Mouse (Mus musculus) CH12.LX (cell line): ENCODE results near the gene Ccr8. TPM values are rescaled to one million over a fixed set of nuclear protein-coding genes. Genes with fewer than 3 reads are reported as not detected.

ENCODE experiments used
- DNase-seq: peaks from one replicate; pipeline ENCODE4 v3.0.0-alpha.2; 2013; ENCODE audit errors: extremely low read depth
- H3K27ac ChIP-seq: 2 replicates; pipeline ENCODE4 v1.5.1; 2012; ENCODE audit warnings: low read depth, mild to moderate bottlenecking, control low read depth, moderate library complexity; ENCODE audit not compliant: insufficient read depth
- H3K27me3 ChIP-seq: replicated peaks from 2 replicates; pipeline ENCODE3; 2012; ENCODE audit warnings: inconsistent platforms
- H3K36me3 ChIP-seq, 2 experiments: replicated peaks in 1 of 2; 2 replicates each; pipeline versions ENCODE3 to v1.6.1; 2012; ENCODE audit warnings: inconsistent platforms in 1 of 2, low read length in 1 of 2, mild to moderate bottlenecking in 1 of 2, mixed read lengths in 1 of 2, moderate library complexity in 1 of 2; ENCODE audit not compliant: control insufficient read depth in 1 of 2, insufficient read depth in 1 of 2
- H3K4me1 ChIP-seq, 2 experiments: 2 replicates each; pipeline ENCODE4 v1.6.1; 2012; ENCODE audit warnings: inconsistent platforms in 1 of 2, moderate library complexity in 1 of 2; ENCODE audit not compliant: insufficient read depth in 2 of 2, control insufficient read depth in 1 of 2
- H3K4me2 ChIP-seq: 2 replicates; pipeline ENCODE4 v1.6.1; 2012; ENCODE audit warnings: low read depth, mild to moderate bottlenecking, control low read depth; ENCODE audit not compliant: poor library complexity, insufficient read depth, severe bottlenecking
- H3K4me3 ChIP-seq, 3 experiments: fragments of 150-350 bp in 1 of 3; sonication (generic) in 1 of 3; replicated peaks in 1 of 3; 2 replicates each; pipeline versions ENCODE3 to v1.5.1; 2011 to 2012; ENCODE audit warnings: low read depth in 2 of 3, low read length in 2 of 3, mild to moderate bottlenecking in 2 of 3, moderate library complexity in 2 of 3, control low read depth in 1 of 3, improper control_type of control experiment in 1 of 3, inconsistent platforms in 1 of 3, mixed read lengths in 1 of 3; ENCODE audit not compliant: poor library complexity in 1 of 3
- H3K79me2 ChIP-seq: replicated peaks from 2 replicates; pipeline ENCODE4 v1.6.1; 2012; ENCODE audit warnings: mild to moderate bottlenecking, moderate library complexity; ENCODE audit not compliant: control insufficient read depth, poor library complexity, insufficient read depth, severe bottlenecking; ENCODE audit errors: extremely low read depth
- H3K9ac ChIP-seq: 2 replicates; pipeline ENCODE4 v1.6.1; 2012; ENCODE audit warnings: low read depth, mild to moderate bottlenecking, control low read depth, moderate library complexity; ENCODE audit not compliant: insufficient read depth
- H3K9me3 ChIP-seq: replicated peaks from 2 replicates; pipeline ENCODE3; 2012; ENCODE audit warnings: low read length, inconsistent platforms, mixed read lengths
- BHLHE40 ChIP-seq: IDR thresholded peaks from 2 replicates; pipeline ENCODE4 v1.6.1; 2011; ENCODE audit warnings: mild to moderate bottlenecking, low read depth, low read length, improper control_type of control experiment
- CHD1 ChIP-seq: IDR thresholded peaks from 2 replicates; pipeline ENCODE4 v1.6.1; 2012; ENCODE audit warnings: low read depth, low read length, improper control_type of control experiment, inconsistent platforms
- CHD2 ChIP-seq: IDR thresholded peaks from 2 replicates; pipeline ENCODE4 v1.6.1; 2011; ENCODE audit warnings: low read length, improper control_type of control experiment
- CTCF ChIP-seq, 2 experiments: IDR thresholded peaks in 1 of 2; conservative IDR thresholded peaks in 1 of 2; 2 replicates each; pipeline ENCODE4 v1.5.1; 2011 to 2012; ENCODE audit warnings: low read depth in 2 of 2, low read length in 2 of 2, improper control_type of control experiment in 1 of 2, inconsistent platforms in 1 of 2, mild to moderate bottlenecking in 1 of 2, moderate library complexity in 1 of 2
- E2F4 ChIP-seq: IDR thresholded peaks from 2 replicates; pipeline ENCODE4 v1.6.1; 2011; ENCODE audit warnings: low read depth, low read length, improper control_type of control experiment; ENCODE audit not compliant: insufficient replicate concordance
- ELF1 ChIP-seq: IDR thresholded peaks from 2 replicates; pipeline ENCODE4 v1.6.1; 2014; ENCODE audit warnings: low read depth, mild to moderate bottlenecking, inconsistent platforms, low read length, improper control_type of control experiment
- EP300 ChIP-seq: IDR thresholded peaks from 2 replicates; pipeline ENCODE4 v1.6.1; 2011; ENCODE audit warnings: low read length, improper control_type of control experiment
- ETS1 ChIP-seq: conservative IDR thresholded peaks from 2 replicates; pipeline ENCODE4 v1.6.1; 2012; ENCODE audit warnings: low read depth, mild to moderate bottlenecking, inconsistent platforms, low read length, improper control_type of control experiment, moderate library complexity
- GABPA ChIP-seq: IDR thresholded peaks from 2 replicates; pipeline ENCODE4 v1.6.1; 2012; ENCODE audit warnings: low read depth, low read length, improper control_type of control experiment, inconsistent platforms; ENCODE audit not compliant: insufficient replicate concordance
- HCFC1 ChIP-seq: IDR thresholded peaks from 2 replicates; pipeline ENCODE4 v1.6.1; 2012; ENCODE audit warnings: low read depth, mild to moderate bottlenecking, inconsistent platforms, low read length, improper control_type of control experiment
- IRF4 ChIP-seq: IDR thresholded peaks from 2 replicates; pipeline ENCODE4 v1.6.1; 2014; ENCODE audit warnings: low read depth, mild to moderate bottlenecking, inconsistent platforms, low read length, improper control_type of control experiment
- JUN ChIP-seq: IDR thresholded peaks from 2 replicates; pipeline ENCODE4 v1.6.1; 2011; ENCODE audit warnings: low read depth, mild to moderate bottlenecking, low read length, improper control_type of control experiment, moderate library complexity; ENCODE audit not compliant: insufficient read depth
- JUND ChIP-seq: conservative IDR thresholded peaks from 2 replicates; pipeline ENCODE4 v1.6.1; 2011; ENCODE audit warnings: low read depth, low read length, improper control_type of control experiment
- KAT2A ChIP-seq: IDR thresholded peaks from 2 replicates; pipeline ENCODE4 v1.6.1; 2012; ENCODE audit warnings: low read length, improper control_type of control experiment, inconsistent platforms; ENCODE audit not compliant: insufficient replicate concordance
- MAFK ChIP-seq: IDR thresholded peaks from 2 replicates; pipeline ENCODE4 v1.6.1; 2011; ENCODE audit warnings: low read length, improper control_type of control experiment; ENCODE audit not compliant: insufficient replicate concordance
- MAX ChIP-seq: IDR thresholded peaks from 2 replicates; pipeline ENCODE4 v1.6.1; 2011; ENCODE audit warnings: low read length, improper control_type of control experiment
- MAZ ChIP-seq: IDR thresholded peaks from 2 replicates; pipeline ENCODE4 v1.6.1; 2012; ENCODE audit warnings: low read depth, mild to moderate bottlenecking, inconsistent platforms, low read length, improper control_type of control experiment, moderate library complexity
- MEF2A ChIP-seq: IDR thresholded peaks from 2 replicates; pipeline ENCODE4 v1.6.1; 2014; ENCODE audit warnings: low read depth, mild to moderate bottlenecking, inconsistent platforms, low read length, improper control_type of control experiment, borderline replicate concordance
- MXI1 ChIP-seq: IDR thresholded peaks from 2 replicates; pipeline ENCODE4 v1.6.1; 2011; ENCODE audit warnings: mild to moderate bottlenecking, low read depth, low read length, improper control_type of control experiment
- MYC ChIP-seq: IDR thresholded peaks from 2 replicates; pipeline ENCODE4 v1.6.1; 2011; ENCODE audit warnings: low read depth, mild to moderate bottlenecking, improper control_type of control experiment, low read length
- NELFE ChIP-seq: IDR thresholded peaks from 2 replicates; pipeline ENCODE4 v1.6.1; 2011; ENCODE audit warnings: low read depth, low read length, improper control_type of control experiment
- NRF1 ChIP-seq: IDR thresholded peaks from 2 replicates; pipeline ENCODE4 v1.6.1; 2014; ENCODE audit warnings: low read depth, mild to moderate bottlenecking, inconsistent platforms, low read length, improper control_type of control experiment, moderate library complexity
- PAX5 ChIP-seq: IDR thresholded peaks from 2 replicates; pipeline ENCODE4 v1.6.1; 2012; ENCODE audit warnings: low read length, inconsistent platforms, mixed read lengths
- POLR2A ChIP-seq: IDR thresholded peaks from 2 replicates; pipeline ENCODE4 v1.6.1; 2011; ENCODE audit warnings: low read depth, mild to moderate bottlenecking, improper control_type of control experiment, low read length
- POLR2AphosphoS2 ChIP-seq: IDR thresholded peaks from 2 replicates; pipeline ENCODE4 v1.6.1; 2011; ENCODE audit warnings: low read depth, low read length, improper control_type of control experiment
- RAD21 ChIP-seq: IDR thresholded peaks from 2 replicates; pipeline ENCODE4 v1.6.1; 2011; ENCODE audit warnings: low read depth, mild to moderate bottlenecking, low read length, improper control_type of control experiment, moderate library complexity
- SIN3A ChIP-seq: IDR thresholded peaks from 2 replicates; pipeline ENCODE4 v1.6.1; 2012; ENCODE audit warnings: low read length, improper control_type of control experiment, inconsistent platforms
- SMC3 ChIP-seq: IDR thresholded peaks from 2 replicates; pipeline ENCODE4 v1.6.1; 2011; ENCODE audit warnings: low read depth, low read length, improper control_type of control experiment
- TBP ChIP-seq: conservative IDR thresholded peaks from 2 replicates; pipeline ENCODE4 v1.6.1; 2011; ENCODE audit warnings: low read depth, low read length, improper control_type of control experiment
- TCF12 ChIP-seq: IDR thresholded peaks from 2 replicates; pipeline ENCODE4 v1.6.1; 2014; ENCODE audit warnings: low read depth, mild to moderate bottlenecking, inconsistent platforms, low read length, improper control_type of control experiment
- UBTF ChIP-seq: IDR thresholded peaks from 2 replicates; pipeline ENCODE4 v1.6.1; 2012; ENCODE audit warnings: low read depth, mild to moderate bottlenecking, inconsistent platforms, low read length, improper control_type of control experiment, moderate library complexity
- USF1 ChIP-seq: IDR thresholded peaks from 2 replicates; pipeline ENCODE4 v1.6.1; 2014; ENCODE audit warnings: low read depth, mild to moderate bottlenecking, inconsistent platforms, low read length, improper control_type of control experiment
- USF2 ChIP-seq: conservative IDR thresholded peaks from 2 replicates; pipeline ENCODE4 v1.6.1; 2011; ENCODE audit warnings: low read depth, low read length, improper control_type of control experiment
- ZC3H11A ChIP-seq: IDR thresholded peaks from 2 replicates; pipeline ENCODE4 v1.6.1; 2012; ENCODE audit warnings: low read depth, mild to moderate bottlenecking, inconsistent platforms, low read length, improper control_type of control experiment
- ZKSCAN1 ChIP-seq: IDR thresholded peaks from 2 replicates; pipeline ENCODE4 v1.6.1; 2012; ENCODE audit warnings: low read depth, inconsistent platforms, low read length, improper control_type of control experiment, borderline replicate concordance
- ZMIZ1 ChIP-seq: IDR thresholded peaks from 2 replicates; pipeline ENCODE4 v1.6.1; 2012; ENCODE audit warnings: low read depth, mild to moderate bottlenecking, inconsistent platforms, low read length, improper control_type of control experiment
- ZNF384 ChIP-seq: IDR thresholded peaks from 2 replicates; pipeline ENCODE4 v1.6.1; 2012; ENCODE audit warnings: low read depth, low read length, improper control_type of control experiment, inconsistent platforms
- dilution Hi-C: fragments of 300-500 bp; cut with MboI; formaldehyde crosslinking; loops from 2 replicates; pipeline ENCODE4 v1.14.3; 2020; ENCODE audit warnings: low sequenced_read_pairs; ENCODE audit not compliant: extremely low pct_unique_long_range_greater_than_20kb, extremely low pct_ligation_motif_present
- in situ Hi-C: fragments of 300-500 bp; cut with MboI; formaldehyde crosslinking; loops from 3 replicates; pipeline ENCODE4 v1.14.3; 2019; ENCODE audit warnings: low sequenced_read_pairs, low pct_ligation_motif_present, low pct_unique_long_range_greater_than_20kb, mixed read lengths
- polyA plus RNA-seq: library from polyadenylated mRNA; unstranded; fragments of >175 nt; gene quantifications from 2 replicates; pipeline ENCODE4 v1.2.1, GENCODE M21; 2012; ENCODE audit warnings: low read depth; ENCODE audit not compliant: insufficient read length
- total RNA-seq, 2 experiments: library from RNA; depleted of rRNA; stranded (reverse); fragments of 300-350 nt in 1 of 2; fragments of >200 nt in 1 of 2; gene quantifications; 2 replicates each; pipeline ENCODE4 v1.2.3; 2012 to 2014

The Ccr8 gene
- total and polyA plus RNA-seq, 3 experiments, result not detected

- H3K4me1 ChIP-seq, result peaks cover 9 to 15% of the 10 kb centered on the region in 2 experiments; a peak in 3 of 4 replicates
- peak within 1 kb of the TSS; percentile 77 for H3K27ac ChIP-seq
- peak; percentile 94 for DNase-seq
- peaks cover 13% of the 10 kb centered on the region for H3K79me2 ChIP-seq
- peak within 1 kb of the TSS; percentile 71 to 87 (median 71) for H3K4me3 ChIP-seq
- dilution Hi-C loops (no loop called here), in situ Hi-C loops (no loop called here)
- H3K9ac ChIP-seq, result peak within 1 kb of the TSS; percentile 58
- H3K4me2 ChIP-seq, result peak within 1 kb of the TSS; percentile 96
- no peaks in the 10 kb centered on the region for H3K27me3 ChIP-seq
- H3K36me3 ChIP-seq, result peaks cover 0 to 9% of the 10 kb centered on the region in 2 experiments
- no peaks in the 10 kb centered on the region for H3K9me3 ChIP-seq
- TF ChIP-seq CTCF (conservative IDR thresholded peaks at IDR 0.05 in 1 of 2, IDR thresholded peaks at IDR 0.05 in 1 of 2; ENCODE audit: low read depth in 2 of 2, low read length in 2 of 2) (peak; percentile 69 to 79), USF1 (no peak), MEF2A (peak; percentile 27; the same call in 1 of the 2 replicates), ZNF384 (peak; percentile 86), MAZ (peak; percentile 77; the same call in 1 of the 2 replicates), MAX (peak; percentile 59; the same call in 1 of the 2 replicates), MAFK (no peak), MXI1 (peak; percentile 75; the same call in 1 of the 2 replicates), HCFC1 (peak; percentile 80), SMC3 (peak; percentile 72), JUN (0 out of 2 replicates have a peak, but pooled peaks have one; percentile 30), USF2 (no peak), ZMIZ1 (peak; percentile 86), EP300 (no peak), RAD21 (peak; percentile 71), CHD2 (0 out of 2 replicates have a peak, but pooled peaks have one; percentile 28), ZKSCAN1 (no peak), KAT2A (0 out of 2 replicates have a peak, but pooled peaks have one; percentile 46), CHD1 (no peak), UBTF (peak; percentile 96), ZC3H11A (no peak), SIN3A (peak; percentile 91), TBP (peak; percentile 21; the same call in 1 of the 2 replicates), E2F4 (0 out of 2 replicates have a peak, but pooled peaks have one; percentile 33), TCF12 (peak; percentile 45; the same call in 1 of the 2 replicates), POLR2A (peak; percentile 91), NRF1 (no peak), POLR2AphosphoS2 (0 out of 2 replicates have a peak, but pooled peaks have one; percentile 56), GABPA (no peak), PAX5 (no peak), BHLHE40 (peak; percentile 42; the same call in 1 of the 2 replicates), NELFE (peak; percentile 60), ELF1 (peak; percentile 88), JUND (no peak), IRF4 (peak; percentile 84), ETS1 (peak; percentile 36; the same call in 1 of the 2 replicates), MYC (peak; percentile 74)
These were observed 18.5 kb downstream of the Ccr8 start, which contains the start of gene Slc25a38 for GRCm38 (mm10) chr9:120110211-120111018. Gene Slc25a38 (plus strand): TSS chr9:120110374.
